Mouse (Mus musculus): ENCODE data around the gene Tgfb3. TPM values are rescaled to one million over a fixed set of nuclear protein-coding genes. Genes with fewer than 3 reads are reported as not detected.

Gene Tgfb3
- polyA plus RNA-seq (2014; fragmentation: Nextera tagmentation; extraction: Ambion mirVana): 27.5 and 29.6 TPM in 2 replicates

- under 1% methylated on average over 25 of the region's 25 CpGs for WGBS
Measured at GRCm38 (mm10) chr12:86078553-86079201, at the start of gene Tgfb3. Gene Tgfb3, minus strand, starts transcription at chr12:86079041.

GRCm38 (mm10) chr12:86128122-86128521 is 49.3 kb upstream of the Tgfb3 start:
- no peak overlapping the region for H3K27ac ChIP-seq (ENCODE audit: low read length)
- no peak for ATAC-seq (ENCODE audit: insufficient number of reproducible peaks, insufficient read depth, low FRiP score, low read depth)
- H3K27me3 ChIP-seq (ENCODE audit: control insufficient read depth, insufficient read depth, low read length): no peaks in the 10 kb centered on the region
- H3K9me3 ChIP-seq (ENCODE audit: control insufficient read depth, low read depth, low read length): no peaks in the 10 kb centered on the region
- H3K4me2 ChIP-seq (replicated peaks; ENCODE audit: low read depth, low read length): no peak overlapping the region
- no peak overlapping the region for H3K4me3 ChIP-seq (ENCODE audit: low read depth, low read length)
- H3K36me3 ChIP-seq (ENCODE audit: control insufficient read depth, insufficient read depth, low read length): no peaks in the 10 kb centered on the region
- no peak overlapping the region for H3K9ac ChIP-seq (replicated peaks; ENCODE audit: low read depth, low read length)
- no peaks in the 10 kb centered on the region for H3K4me1 ChIP-seq (ENCODE audit: control insufficient read depth, insufficient read depth, low read length)
- WGBS: 32% methylated on average over 6 of the region's 6 CpGs

More at GRCm38 (mm10) chr12:86078553-86079201, at the start of gene Tgfb3:
- Histone ChIP-seq H3K9me3 (ENCODE audit: control insufficient read depth, low read depth, low read length) (no peaks in the 10 kb centered on the region), H3K4me3 (ENCODE audit: low read depth, low read length) (peak within 1 kb of the TSS; percentile 37), H3K4me1 (ENCODE audit: control insufficient read depth, insufficient read depth, low read length) (peaks cover 15% of the 10 kb centered on the region), H3K27ac (ENCODE audit: low read length) (peak within 1 kb of the TSS; percentile 89), H3K9ac (replicated peaks; ENCODE audit: low read depth, low read length) (peak within 1 kb of the TSS; percentile 37), H3K36me3 (ENCODE audit: control insufficient read depth, insufficient read depth, low read length) (no peaks in the 10 kb centered on the region), H3K4me2 (replicated peaks; ENCODE audit: low read depth, low read length) (peak within 1 kb of the TSS; percentile 48), H3K27me3 (ENCODE audit: control insufficient read depth, insufficient read depth, low read length) (no peaks in the 10 kb centered on the region)
- peak; percentile 76 for ATAC-seq (ENCODE audit: insufficient number of reproducible peaks, insufficient read depth, low FRiP score, low read depth)

- Histone ChIP-seq H3K9me3 (ENCODE audit: control insufficient read depth, low read depth, low read length) (no peaks in the 10 kb centered on the region), H3K4me2 (replicated peaks; ENCODE audit: low read depth, low read length) (no peak overlapping the region), H3K4me1 (ENCODE audit: control insufficient read depth, insufficient read depth, low read length) (no peaks in the 10 kb centered on the region), H3K4me3 (ENCODE audit: low read depth, low read length) (no peak overlapping the region), H3K27ac (ENCODE audit: low read length) (no peak overlapping the region), H3K9ac (replicated peaks; ENCODE audit: low read depth, low read length) (no peak overlapping the region), H3K36me3 (ENCODE audit: control insufficient read depth, insufficient read depth, low read length) (no peaks in the 10 kb centered on the region), H3K27me3 (ENCODE audit: control insufficient read depth, insufficient read depth, low read length) (no peaks in the 10 kb centered on the region)
- no peak for ATAC-seq (ENCODE audit: insufficient number of reproducible peaks, insufficient read depth, low FRiP score, low read depth)
- WGBS: 79% methylated on average over 6 of the region's 6 CpGs
Measured at GRCm38 (mm10) chr12:86124016-86124415, 45.2 kb upstream of the Tgfb3 start.

- WGBS: 87% methylated on average over 15 of the region's 15 CpGs
- ATAC-seq (ENCODE audit: insufficient number of reproducible peaks, insufficient read depth, low FRiP score, low read depth): no peak
- no peak overlapping the region for H3K9ac ChIP-seq (replicated peaks; ENCODE audit: low read depth, low read length)
- H3K4me3 ChIP-seq (ENCODE audit: low read depth, low read length): no peak overlapping the region
- no peaks in the 10 kb centered on the region for H3K9me3 ChIP-seq (ENCODE audit: control insufficient read depth, low read depth, low read length)
- H3K36me3 ChIP-seq (ENCODE audit: control insufficient read depth, insufficient read depth, low read length): no peaks in the 10 kb centered on the region
- H3K27ac ChIP-seq (ENCODE audit: low read length): no peak overlapping the region
- no peak overlapping the region for H3K4me2 ChIP-seq (replicated peaks; ENCODE audit: low read depth, low read length)
- no peaks in the 10 kb centered on the region for H3K4me1 ChIP-seq (ENCODE audit: control insufficient read depth, insufficient read depth, low read length)
- no peaks in the 10 kb centered on the region for H3K27me3 ChIP-seq (ENCODE audit: control insufficient read depth, insufficient read depth, low read length)
Measured at GRCm38 (mm10) chr12:86116295-86116835, 37.5 kb upstream of the Tgfb3 start.

- 91% methylated on average over 2 of the region's 2 CpGs for WGBS
Measured at GRCm38 (mm10) chr12:86110637-86111036, 31.8 kb upstream of the Tgfb3 start.

GRCm38 (mm10) chr12:86109531-86109930 is 30.7 kb upstream of the Tgfb3 start:
- WGBS: 84% methylated on average over 4 of the region's 4 CpGs
- no peak overlapping the region for H3K9ac ChIP-seq (replicated peaks; ENCODE audit: low read depth, low read length)
- no peak overlapping the region for H3K27ac ChIP-seq (ENCODE audit: low read length)
- no peak overlapping the region for H3K4me2 ChIP-seq (replicated peaks; ENCODE audit: low read depth, low read length)
- no peak overlapping the region for H3K4me3 ChIP-seq (ENCODE audit: low read depth, low read length)
- H3K36me3 ChIP-seq (ENCODE audit: control insufficient read depth, insufficient read depth, low read length): no peaks in the 10 kb centered on the region
- H3K9me3 ChIP-seq (ENCODE audit: control insufficient read depth, low read depth, low read length): no peaks in the 10 kb centered on the region
- H3K27me3 ChIP-seq (ENCODE audit: control insufficient read depth, insufficient read depth, low read length): no peaks in the 10 kb centered on the region
- no peaks in the 10 kb centered on the region for H3K4me1 ChIP-seq (ENCODE audit: control insufficient read depth, insufficient read depth, low read length)
- ATAC-seq (ENCODE audit: insufficient number of reproducible peaks, insufficient read depth, low FRiP score, low read depth): no peak

More at GRCm38 (mm10) chr12:86110637-86111036, 31.8 kb upstream of the Tgfb3 start:
- no peaks in the 10 kb centered on the region for H3K36me3 ChIP-seq (ENCODE audit: control insufficient read depth, insufficient read depth, low read length)
- no peak overlapping the region for H3K4me3 ChIP-seq (ENCODE audit: low read depth, low read length)
- H3K9ac ChIP-seq (replicated peaks; ENCODE audit: low read depth, low read length): no peak overlapping the region
- ATAC-seq (ENCODE audit: insufficient number of reproducible peaks, insufficient read depth, low FRiP score, low read depth): no peak
- no peak overlapping the region for H3K4me2 ChIP-seq (replicated peaks; ENCODE audit: low read depth, low read length)
- no peaks in the 10 kb centered on the region for H3K27me3 ChIP-seq (ENCODE audit: control insufficient read depth, insufficient read depth, low read length)
- H3K9me3 ChIP-seq (ENCODE audit: control insufficient read depth, low read depth, low read length): no peaks in the 10 kb centered on the region
- no peak overlapping the region for H3K27ac ChIP-seq (ENCODE audit: low read length)
- no peaks in the 10 kb centered on the region for H3K4me1 ChIP-seq (ENCODE audit: control insufficient read depth, insufficient read depth, low read length)

- no peaks in the 10 kb centered on the region for H3K36me3 ChIP-seq (ENCODE audit: control insufficient read depth, insufficient read depth, low read length)
- H3K4me1 ChIP-seq (ENCODE audit: control insufficient read depth, insufficient read depth, low read length): peaks cover 3% of the 10 kb centered on the region; the same call in 1 of the 2 replicates
- no peak overlapping the region for H3K9ac ChIP-seq (replicated peaks; ENCODE audit: low read depth, low read length)
- H3K27ac ChIP-seq (ENCODE audit: low read length): no peak overlapping the region
- ATAC-seq (ENCODE audit: insufficient number of reproducible peaks, insufficient read depth, low FRiP score, low read depth): no peak
- WGBS: 79% methylated on average over 7 of the region's 7 CpGs
- H3K4me3 ChIP-seq (ENCODE audit: low read depth, low read length): no peak overlapping the region
- H3K4me2 ChIP-seq (replicated peaks; ENCODE audit: low read depth, low read length): no peak overlapping the region
- H3K9me3 ChIP-seq (ENCODE audit: control insufficient read depth, low read depth, low read length): no peaks in the 10 kb centered on the region
- H3K27me3 ChIP-seq (ENCODE audit: control insufficient read depth, insufficient read depth, low read length): no peaks in the 10 kb centered on the region
Measured at GRCm38 (mm10) chr12:86107645-86108044, 28.8 kb upstream of the Tgfb3 start.

GRCm38 (mm10) chr12:86106086-86106485 is 27.2 kb upstream of the Tgfb3 start:
- WGBS: 89% methylated on average over 9 of the region's 9 CpGs
- no peak for ATAC-seq (ENCODE audit: insufficient number of reproducible peaks, insufficient read depth, low FRiP score, low read depth)
- Histone ChIP-seq H3K27ac (ENCODE audit: low read length) (no peak overlapping the region), H3K4me3 (ENCODE audit: low read depth, low read length) (no peak overlapping the region), H3K4me2 (replicated peaks; ENCODE audit: low read depth, low read length) (no peak overlapping the region), H3K27me3 (ENCODE audit: control insufficient read depth, insufficient read depth, low read length) (no peaks in the 10 kb centered on the region), H3K4me1 (ENCODE audit: control insufficient read depth, insufficient read depth, low read length) (peaks cover 3% of the 10 kb centered on the region; the same call in 1 of the 2 replicates), H3K9me3 (ENCODE audit: control insufficient read depth, low read depth, low read length) (no peaks in the 10 kb centered on the region), H3K9ac (replicated peaks; ENCODE audit: low read depth, low read length) (no peak overlapping the region), H3K36me3 (ENCODE audit: control insufficient read depth, insufficient read depth, low read length) (no peaks in the 10 kb centered on the region)

All from stomach, embryonic 14.5 days (tissue).